Mouse (Mus musculus) left cerebral cortex, adult 6 months (tissue): ENCODE results near the gene Rbbp5. TPM values are rescaled to one million over a fixed set of nuclear protein-coding genes. Genes with fewer than 3 reads are reported as not detected.

ENCODE experiments used
- long read RNA-seq, 2 experiments: library from polyadenylated mRNA; unstranded; transcript quantifications; one replicate each; pipeline ENCODE4 v2.0.0; 2019 to 2020
- polyA plus RNA-seq: library from polyadenylated mRNA; unstranded; fragments of <200 nt; fragmentation: Nextera tagmentation; gene quantifications from 2 replicates; pipeline ENCODE4 v1.2.3, GENCODE M21; 2021

Gene Rbbp5
- polyA plus RNA-seq = 21.7 and 31.7 TPM in 2 replicates
- long read RNA-seq, experiment 1, transcript Rbbp5-207 (14 exons, 2,856 nt) = major isoform, 13 of 60 reads
- long read RNA-seq, experiment 1, partial matches to known transcripts = 13 of 60 reads
- long read RNA-seq, experiment 1, other reads (novel, unspliced or antisense) = 31 of 60 reads
- long read RNA-seq, experiment 2, transcript Rbbp5-203 (1 exons, 1,923 nt) = major isoform, 8 of 18 reads
- long read RNA-seq, experiment 2, partial matches to known transcripts = 4 of 18 reads
- long read RNA-seq, experiment 2, other reads (novel, unspliced or antisense) = 3 of 18 reads

DNA sequence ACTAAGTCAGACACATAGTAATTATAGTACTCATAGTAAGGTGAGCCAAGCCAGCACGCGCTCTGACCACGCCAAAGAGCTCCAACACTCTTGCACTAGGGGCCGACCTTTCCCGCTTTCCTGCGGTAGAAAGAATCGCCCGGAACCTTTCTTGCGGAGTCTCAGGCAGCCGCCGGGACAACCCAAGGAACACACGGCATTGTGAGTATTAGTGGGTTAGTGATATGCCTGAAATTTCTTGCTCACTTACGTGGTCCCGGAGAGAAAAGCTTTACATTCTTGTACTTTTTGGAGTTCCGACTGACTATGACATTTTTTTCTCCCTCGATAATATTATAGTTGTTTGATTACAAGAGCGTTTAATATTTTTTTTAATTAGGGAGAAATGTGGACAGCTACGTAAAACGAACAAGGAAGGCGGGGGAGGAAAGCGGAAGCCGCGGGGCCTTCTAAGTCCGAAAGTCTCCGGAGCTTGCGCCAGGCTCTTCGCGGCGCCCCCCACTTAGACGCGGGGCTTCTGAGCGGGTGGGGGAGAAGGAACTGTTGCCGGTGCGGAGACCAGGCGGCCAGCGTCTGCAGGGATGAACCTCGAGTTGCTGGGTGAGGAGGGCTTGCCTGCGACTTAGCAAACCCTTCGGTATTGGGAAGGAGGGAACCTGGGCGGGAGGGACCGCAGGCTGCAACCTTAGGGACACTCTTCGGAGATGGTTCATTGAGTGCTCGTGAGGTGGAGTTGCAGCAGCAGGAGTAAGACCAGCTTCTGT lies at the start of gene Rbbp5:
TSS of gene Rbbp5 (plus strand) at position 438 of the 764 bp plus-strand sequence.

DNA sequence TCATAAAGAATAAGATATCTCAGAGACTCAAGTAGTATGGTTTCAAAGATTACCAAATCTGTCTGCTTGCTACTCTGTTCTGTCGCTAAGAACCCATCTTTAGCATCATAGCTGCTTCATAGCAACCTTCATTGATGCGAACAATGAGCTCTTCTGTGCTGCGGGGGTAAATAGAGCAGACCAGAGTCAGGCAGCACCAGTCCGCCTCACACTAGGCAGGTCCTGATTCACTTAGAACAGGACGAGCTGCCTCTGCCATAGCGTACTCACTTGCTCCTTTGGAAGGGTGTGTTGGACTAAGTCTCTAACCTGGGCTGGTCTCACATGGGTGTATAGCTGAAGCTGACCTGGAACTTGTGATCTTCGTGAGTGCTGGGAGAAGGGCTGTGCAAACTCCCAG lies 28.9 kb downstream of the Rbbp5 start, which contains the start of gene Tmem81:
TSS of gene Tmem81 (plus strand) at position 173 of the 400 bp plus-strand sequence.

DNA sequence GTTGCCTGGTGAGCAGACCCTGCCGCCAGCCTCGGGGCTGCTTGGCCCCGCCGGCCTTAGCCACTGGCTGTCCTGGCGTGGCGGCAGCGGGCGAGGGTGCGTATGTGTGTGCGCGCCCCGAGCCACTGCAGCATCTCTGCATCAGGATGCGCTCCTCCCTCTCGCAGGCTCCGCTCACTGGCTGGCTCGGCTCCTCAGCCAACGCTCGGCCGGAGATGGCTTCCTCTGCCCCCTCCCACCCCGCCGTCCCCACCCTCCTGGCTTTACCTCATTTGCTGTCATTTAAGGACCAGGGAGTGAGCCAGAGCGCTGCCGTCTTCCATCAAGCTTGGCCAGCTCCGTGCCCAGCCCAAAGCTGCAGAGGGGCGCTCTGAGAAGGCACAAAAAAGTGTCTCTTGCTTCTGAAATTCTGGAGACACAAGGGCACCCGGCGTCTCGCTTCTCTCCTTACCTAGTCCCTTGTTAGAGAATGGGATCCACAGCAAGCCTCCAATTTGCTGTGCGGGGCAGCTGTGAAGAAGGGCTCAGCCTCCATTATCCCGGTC lies 65.7 kb downstream of the Rbbp5 start, which contains the start of gene Cntn2:
TSS of gene Cntn2 (minus strand) at position 495 of the 545 bp plus-strand sequence.

Other genes starting within 250 kb of the Rbbp5 start
- not detected in 2 replicates for gene Gm10188, start 247.6 kb upstream of the Rbbp5 start, polyA plus RNA-seq
- gene Klhdc8a, start 178.7 kb upstream of the Rbbp5 start, polyA plus RNA-seq = 4.8 and 10.4 TPM in 2 replicates
- gene Nuak2, start 161.2 kb upstream of the Rbbp5 start, polyA plus RNA-seq = 0.28 and 0.38 TPM in 2 replicates
- 29.9 and 33.5 TPM in 2 replicates for gene Tmcc2, start 86.1 kb upstream of the Rbbp5 start, polyA plus RNA-seq
- 6.3 and 6.4 TPM in 2 replicates for gene Dstyk, start 59.8 kb upstream of the Rbbp5 start, polyA plus RNA-seq
- 1.1 and 2.2 TPM in 2 replicates for gene Tmem81, start 28.9 kb downstream of the Rbbp5 start, polyA plus RNA-seq
- gene Cntn2, start 65.9 kb downstream of the Rbbp5 start, polyA plus RNA-seq = 14.3 and 15.3 TPM in 2 replicates